Mouse (Mus musculus) spleen, postnatal 36 days (tissue): ENCODE data around the gene Gm20388.

ENCODE experiments used
- DNase-seq, 2 experiments: peaks; one replicate each; pipeline ENCODE4 v3.0.0; 2022; ENCODE audit warnings: low spot score in 2 of 2, mixed read lengths in 1 of 2

Gm20388 gene

DNA sequence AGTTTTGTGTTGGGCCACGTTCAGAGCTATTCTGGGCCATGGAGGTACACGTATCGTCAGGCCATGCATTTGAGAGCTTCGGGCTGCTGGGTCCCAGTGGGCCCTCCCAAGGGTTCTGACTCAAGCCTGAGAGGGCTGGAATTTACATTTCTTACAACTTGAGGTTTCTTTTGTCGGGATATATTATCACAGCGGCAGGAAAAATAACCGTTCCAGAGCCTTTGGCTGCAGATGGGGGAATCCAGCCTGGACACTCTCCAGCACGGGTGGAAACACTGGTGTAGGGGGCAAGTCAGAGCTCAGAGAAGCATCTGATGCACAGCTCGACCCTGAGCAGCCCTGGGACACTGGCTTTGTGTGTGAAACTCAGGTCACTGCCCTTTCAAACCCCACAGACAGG, 2192.6 kb downstream of the Gm20388 start:
- DNase-seq = no peak

DNA sequence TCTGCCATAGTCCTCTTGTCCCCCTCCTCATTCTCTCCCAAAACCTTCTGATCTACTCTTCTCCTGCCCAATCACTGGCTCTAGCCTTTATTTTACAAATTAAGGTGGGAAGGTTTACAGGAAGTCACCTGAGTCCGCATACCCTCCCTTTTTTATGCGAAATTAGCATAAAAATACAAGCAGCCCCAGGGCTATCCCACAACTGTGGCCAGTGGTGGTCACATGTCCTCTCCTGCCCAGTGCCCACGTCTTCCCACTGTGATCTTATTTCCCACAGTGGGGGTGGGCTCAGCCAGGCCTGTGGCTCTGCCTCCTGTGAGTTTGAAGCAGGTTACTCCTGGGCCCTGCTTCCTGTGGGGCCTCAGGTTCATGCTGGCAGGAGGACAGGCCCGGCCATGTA, 2194.0 kb downstream of the Gm20388 start:
- no peak for DNase-seq

DNA sequence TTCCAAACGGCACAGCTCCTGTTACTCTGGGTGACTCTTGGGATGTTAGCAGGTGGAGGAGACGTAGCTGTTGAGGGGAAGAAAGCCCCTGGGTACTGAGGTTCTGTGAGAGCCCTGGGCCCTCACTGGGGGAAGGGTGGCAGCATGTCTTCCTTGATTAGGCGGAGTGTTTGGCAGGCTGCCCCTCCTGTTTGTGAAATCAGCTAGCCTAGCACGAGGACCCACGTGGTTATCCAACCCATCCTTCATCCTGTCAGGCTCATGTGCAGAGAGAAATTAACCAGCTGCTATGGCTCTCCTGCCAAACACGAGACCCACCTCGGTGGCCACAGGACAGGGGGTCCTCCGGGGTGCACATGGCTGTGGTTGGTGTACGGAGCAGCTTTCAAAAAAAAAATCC, 2195.6 kb downstream of the Gm20388 start:
- no peak for DNase-seq

DNA sequence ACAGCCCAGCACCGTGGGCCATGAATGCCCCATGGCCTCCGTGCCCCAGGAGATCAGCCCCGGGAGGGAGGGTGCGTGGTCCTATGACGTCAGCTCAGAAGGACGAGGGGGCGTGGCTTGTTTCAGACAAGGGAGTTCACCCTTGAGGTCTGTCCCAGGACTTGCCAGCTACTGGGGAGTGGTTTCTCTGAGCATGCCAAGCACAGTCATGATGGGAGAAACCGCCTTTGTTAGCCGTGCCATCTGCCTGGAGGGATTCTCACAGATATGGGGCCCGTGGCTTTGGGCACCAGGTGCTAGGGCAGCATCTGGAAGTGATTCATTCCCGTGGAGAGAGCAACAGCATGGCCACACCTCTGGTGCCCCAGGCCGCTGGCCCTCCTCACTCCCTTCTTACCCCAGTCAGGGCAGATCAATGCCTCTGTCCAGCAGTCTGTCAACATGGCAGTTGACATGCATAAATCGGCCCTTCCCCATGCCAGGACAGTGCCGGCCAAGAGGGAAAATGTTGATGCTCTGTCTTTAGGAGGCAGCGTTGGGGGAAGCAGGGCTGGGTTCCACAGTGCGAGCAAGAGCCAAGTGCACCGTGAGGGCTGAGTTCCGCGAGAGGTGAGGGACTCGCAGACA, 2199.7 kb downstream of the Gm20388 start:
- DNase-seq = no peak

DNA sequence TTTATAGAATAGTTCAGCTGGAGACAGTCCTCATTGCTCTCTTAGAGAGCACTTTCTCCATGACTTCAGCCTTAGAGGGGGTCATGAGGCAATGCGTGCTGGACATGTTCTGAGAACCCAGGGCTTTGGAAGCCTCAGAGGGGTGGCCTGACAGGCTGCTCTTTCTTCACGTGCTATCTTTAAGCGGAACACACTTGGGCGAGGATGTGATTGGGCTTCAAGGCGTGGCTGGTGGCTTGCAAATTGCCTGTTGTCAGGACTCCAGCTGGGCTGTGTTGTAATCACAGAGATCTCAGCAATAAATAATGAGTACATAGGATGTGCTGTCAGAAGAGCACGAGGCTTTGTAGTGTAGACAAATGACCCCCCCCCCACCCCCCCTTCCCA, 2200.2 kb downstream of the Gm20388 start:
- no peak for DNase-seq

DNA sequence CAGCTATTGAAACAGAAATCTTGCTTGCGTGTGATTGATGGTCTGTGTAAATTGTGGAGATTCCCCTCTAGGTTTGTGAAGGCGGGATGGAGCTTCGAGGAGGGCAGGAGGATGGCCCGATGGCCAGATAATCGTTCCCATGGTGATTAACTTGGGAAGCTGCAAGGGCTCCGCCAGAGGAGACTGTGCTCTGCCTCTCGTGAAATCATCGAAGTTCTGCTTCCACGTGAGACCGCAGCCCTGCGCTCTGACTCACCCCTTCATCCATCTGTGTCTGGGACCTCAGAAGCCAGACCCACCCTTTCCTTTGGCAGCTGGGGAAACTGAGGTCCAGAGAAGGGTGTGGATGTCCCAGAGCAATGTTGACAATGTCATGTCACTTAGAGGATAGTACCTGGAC, 2201.1 kb downstream of the Gm20388 start:
- no peak for DNase-seq

DNA sequence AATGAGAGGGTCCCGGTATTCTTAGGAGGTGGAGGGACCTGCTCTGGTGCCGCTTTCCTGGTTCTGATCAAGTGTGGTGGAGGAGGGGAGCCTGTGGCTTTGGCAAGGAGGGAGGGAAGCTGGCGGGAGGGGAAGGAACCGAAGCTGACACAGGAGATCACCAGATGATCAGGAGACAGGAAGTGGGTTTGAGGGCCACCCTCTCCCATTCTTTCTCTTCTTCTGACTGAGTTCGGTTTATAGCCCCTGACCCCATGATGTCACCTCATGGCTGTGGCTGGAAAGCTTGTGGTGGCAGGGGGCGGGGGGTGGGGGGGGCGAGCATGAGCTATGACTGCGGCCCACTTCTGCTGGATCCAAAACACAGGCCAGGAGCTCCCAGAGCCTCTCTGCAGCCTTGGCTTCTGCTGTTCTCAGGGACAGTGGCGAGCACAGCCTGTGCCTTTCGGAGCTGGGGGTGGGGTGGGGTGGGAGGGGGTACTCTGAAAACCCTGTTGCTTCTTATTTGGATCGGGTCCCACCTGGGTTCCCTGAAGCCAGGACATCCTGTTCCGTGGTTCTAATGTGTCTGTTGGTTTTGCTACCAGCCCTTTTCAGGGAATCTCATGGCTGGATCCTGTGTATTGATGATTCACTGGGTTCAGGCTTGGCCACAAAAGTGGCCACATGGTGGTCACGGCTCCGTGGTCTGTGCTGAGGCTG, 2201.8 kb downstream of the Gm20388 start:
- DNase-seq = no peak

DNA sequence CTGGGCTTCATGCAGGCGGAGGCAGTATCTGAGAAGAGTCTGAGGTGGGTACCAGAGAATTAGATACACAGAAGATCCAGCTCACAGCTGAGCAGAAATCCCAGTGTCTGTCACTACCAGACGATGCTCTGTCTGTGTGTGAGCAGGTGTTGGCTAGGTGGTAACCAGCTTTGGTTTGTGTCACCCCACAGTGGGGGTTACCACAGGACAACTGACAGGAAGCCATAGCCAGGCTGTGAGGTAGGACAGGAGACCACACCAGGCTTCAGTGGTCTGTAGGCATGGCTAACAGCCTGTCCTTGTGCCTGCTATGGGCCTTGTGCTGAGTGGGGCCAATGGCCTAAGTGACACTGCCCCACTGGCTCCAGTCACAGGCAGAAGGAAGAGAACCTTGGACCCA, 2204.2 kb downstream of the Gm20388 start:
- DNase-seq = no peak

DNA sequence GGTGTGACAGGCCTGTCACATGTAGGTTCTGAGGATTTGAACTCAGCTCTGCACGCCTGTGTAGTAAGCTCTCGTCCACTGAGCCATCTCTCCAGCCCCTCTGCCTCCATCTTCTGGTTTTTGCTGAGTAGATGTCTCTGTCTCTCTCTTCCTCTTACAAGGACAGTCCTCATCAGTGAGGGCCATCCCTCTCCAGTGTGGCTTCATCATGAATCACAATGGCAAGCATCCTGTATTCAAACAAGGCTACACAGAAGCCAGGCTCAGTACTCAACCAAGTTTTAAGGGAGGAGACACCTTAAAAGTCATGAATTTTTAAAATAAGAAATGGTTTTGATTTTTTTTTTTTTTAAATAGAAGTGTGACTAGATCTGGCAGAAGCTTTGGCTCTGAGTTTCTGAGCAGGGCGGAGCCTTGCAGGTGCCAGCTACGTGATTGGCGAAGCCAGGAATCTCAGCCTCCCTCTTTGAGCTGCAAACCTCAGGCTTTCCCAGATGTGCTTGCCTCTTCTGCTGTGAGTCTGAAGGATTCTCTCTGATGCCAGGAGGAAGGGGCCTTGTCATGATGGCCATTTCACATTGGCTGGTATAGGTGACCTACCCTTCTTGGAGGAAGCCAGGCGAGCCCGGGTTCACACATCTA, 2206.2 kb downstream of the Gm20388 start:
- no peak for DNase-seq

DNA sequence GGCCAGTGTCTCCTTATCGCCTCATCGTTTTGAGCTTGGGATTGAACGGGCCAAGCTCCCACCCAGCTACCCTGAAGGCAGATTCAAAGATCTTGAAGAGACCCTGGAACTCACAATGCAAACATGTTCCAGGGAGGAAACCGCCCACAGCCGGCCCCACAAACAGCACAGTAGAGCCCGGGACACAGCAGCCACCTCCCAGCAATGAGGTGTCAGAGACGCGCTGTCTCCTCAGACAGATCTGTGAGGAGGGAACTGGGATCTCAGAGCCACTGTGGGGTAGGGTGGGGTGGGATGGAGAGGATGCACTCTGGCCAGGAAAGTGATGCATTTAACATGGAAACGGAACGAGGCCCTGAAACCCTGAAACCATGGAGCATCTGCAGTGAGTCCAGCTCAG, 2207.5 kb downstream of the Gm20388 start:
- no peak for DNase-seq

DNA sequence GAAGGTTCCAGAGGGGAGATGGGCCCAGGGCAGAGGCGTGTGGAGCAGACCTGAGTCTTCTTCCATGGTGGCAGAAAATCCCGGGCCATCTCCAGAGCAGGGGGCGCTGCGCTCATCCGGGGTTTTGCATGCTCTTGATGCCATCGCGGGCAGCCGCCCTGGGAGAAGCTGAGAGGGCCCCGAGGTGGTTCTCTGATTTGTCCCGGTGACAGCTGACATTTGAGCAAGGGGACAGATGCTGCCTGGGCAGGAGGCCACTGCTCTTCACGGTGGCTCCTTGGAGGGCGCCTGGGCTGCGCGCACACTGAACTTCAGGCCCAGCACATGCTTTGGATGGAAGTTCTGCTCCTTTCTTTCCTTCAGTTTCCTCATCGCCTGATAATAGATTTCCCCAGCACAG, 2207.9 kb downstream of the Gm20388 start:
- DNase-seq = no peak

DNA sequence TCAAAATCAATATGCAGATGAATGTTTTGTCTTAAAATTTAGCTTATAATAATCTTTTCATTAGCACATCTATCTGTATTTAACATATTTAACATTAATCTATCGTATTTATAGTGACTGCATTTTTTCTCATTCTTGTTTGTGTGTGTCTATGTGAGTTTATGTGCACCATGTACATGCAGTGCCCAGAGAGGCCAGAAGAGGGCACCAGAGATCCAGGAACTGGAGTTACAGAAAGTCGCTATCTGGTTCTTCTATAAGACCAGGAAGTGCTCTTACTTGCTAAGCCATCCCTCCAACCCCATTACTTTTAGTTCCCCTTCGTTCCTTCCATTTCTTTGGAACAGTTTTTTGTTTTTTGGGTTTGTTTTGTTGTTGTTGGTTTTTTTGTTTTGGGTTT, 2213.7 kb downstream of the Gm20388 start:
- DNase-seq = no peak

DNA sequence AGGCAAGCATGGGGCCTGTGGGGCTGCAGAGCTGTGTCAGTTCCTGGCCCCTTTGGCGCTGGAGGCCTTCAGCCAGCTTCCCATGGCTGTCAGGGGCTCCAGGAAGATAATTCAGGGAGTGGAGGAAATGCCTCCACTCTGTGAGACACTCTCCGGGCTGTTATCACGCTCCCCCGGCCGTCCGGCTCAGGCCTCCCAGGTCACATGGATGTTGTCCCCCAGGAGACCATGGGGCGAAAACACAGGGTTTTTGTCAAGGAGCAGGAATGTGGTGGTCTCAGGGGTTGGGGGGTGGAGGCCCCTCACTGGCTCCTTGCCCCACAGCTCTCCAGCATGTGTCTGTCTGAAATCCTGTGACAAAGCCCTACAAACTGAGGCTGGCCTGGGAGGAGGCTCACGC, 2216.0 kb downstream of the Gm20388 start:
- DNase-seq = no peak

DNA sequence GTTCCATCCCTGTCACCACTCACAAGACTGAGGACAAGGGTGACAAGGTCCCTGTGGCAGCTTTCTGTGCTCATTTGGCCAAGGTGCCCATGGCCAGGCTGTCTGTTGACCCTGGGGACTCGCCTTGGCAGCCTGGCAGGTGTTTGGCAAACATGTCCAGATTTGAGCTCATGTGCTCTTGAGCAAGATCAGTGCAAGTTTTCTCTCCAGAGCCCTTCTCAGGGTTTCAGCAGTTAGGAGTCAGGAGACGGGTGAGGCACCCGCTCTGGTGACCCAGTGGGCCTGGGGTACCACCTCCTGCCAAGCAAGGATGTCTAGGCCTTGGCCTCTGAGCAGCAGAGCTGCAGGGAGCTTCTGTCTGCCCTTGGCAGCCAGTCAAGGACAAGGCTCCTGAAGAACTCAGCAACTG, 2223.5 kb downstream of the Gm20388 start:
- DNase-seq = no peak

DNA sequence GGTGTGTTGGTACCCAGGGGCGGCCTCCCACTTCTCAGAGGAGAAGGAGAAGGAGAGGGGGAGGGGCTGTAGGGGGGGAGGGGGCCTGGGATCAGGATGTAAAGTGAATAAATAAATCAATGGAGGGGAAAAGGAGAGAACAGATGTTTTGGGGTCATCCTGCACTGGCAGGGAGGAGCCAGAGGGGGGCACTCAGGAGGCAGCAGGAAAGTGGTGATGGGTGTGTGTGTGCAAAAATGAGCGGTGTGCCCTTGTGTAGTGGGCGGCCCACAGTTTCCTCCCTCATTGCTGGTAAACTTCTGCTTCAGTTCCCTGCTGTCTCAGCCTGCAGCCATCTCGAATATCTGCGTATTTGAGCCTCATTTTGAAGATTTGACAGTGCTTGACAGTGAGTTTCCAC, 2224.9 kb downstream of the Gm20388 start:
- DNase-seq = no peak

DNA sequence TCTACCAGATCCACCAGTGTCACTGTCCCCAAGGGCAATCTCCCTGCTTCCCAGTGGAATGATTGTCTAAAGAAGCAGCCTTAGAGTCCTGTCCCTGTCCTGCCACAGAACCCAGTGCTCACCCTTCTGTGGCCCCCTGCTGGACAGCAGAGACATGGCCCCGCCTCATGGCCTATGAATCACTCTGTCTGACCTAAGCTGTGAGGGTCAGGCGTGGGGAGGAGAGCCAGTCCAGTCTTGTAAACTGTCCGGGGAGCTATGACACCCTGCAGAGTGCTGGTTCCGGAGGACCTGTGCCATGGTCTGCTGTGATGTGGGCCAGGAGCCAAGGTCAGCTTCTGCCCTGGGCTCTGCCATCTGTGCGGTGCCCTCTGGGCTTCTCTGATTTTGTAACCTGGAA, 2229.1 kb downstream of the Gm20388 start:
- peak; percentile 11 to 17 for DNase-seq

DNA sequence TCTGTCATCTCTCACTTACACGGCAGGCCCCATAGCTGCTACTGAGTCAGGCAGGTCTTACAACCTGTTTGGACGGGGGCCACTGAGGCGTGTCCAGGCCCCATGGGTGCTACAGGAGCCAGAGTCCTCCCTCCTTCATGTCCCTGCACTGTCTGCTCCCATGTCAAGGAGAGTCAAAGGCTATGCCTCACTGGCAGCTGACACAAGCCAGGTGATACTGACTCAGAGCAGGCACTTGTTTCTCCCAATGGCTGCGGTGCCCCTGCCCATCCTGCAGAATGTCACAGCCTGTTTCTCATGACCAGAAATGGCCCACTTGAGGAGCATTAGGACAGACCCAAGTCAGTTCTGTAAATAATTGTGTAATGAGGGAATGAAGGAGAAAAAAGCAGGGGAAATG, 2229.8 kb downstream of the Gm20388 start:
- DNase-seq = no peak

DNA sequence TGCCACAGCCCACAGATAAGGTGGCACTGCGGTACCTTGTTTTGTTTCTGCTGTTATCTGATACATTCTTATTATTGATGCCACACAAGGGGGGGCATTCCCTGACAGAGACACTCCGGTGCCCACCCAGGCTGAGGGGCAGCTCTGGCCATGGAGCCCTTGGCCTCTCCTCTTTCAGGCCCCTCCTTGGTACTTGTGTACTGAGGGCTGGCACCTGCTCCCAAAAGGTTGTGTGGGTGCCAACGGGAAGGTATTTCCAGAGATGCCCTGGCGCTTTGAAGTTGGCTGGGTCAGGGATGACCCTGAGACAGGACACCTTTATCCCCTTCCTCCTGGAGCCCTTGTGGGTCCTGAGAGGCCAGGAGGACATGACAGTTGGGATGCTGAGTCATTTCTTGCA, 2231.8 kb downstream of the Gm20388 start:
- DNase-seq = no peak

DNA sequence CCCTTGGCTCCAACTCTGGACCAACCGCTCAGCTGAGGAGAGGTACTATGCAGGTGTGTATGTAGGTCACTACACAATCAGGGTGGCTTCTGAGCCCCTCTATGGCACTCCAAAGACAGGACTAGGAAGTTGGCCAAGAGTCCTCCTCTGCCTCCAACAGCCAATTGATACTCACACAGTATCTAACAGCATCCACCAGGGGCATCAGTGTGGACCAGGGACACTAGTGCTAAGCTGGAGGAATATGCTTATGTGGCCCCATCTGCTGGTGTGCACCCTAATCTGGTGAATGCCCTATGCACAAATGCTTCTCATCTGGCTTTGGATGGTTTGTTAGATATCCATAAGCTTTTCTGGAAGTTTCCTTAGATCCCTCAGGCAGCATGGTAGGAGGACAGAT, 2232.6 kb downstream of the Gm20388 start:
- DNase-seq = no peak

DNA sequence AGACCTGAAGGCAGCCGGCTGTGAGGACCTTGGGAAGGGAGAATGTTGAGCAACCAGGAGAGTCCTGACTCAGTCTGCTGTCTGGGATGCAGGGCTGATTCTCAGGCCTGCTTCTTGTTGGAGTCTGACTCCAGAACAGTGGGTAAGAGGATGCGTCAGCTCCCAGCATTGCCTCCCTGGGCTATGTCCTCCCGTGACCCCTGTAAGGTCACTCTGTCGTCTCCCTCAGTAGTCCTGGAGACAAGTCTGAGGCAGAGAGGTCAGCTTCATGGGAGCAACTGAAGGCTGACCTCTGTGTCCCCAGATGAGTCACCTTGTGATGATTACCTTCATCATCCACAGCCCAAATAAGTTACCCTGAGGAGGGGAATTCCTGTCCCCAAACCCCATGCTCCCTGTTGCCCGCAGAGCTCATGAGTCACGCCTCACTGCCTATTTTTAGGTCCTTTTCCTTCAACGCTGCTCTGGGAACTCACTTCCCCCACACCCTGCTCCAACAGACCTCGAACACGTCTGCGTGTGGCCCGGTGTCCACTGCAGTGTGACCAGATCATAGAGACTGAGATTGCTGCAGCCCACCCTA, 2234.2 kb downstream of the Gm20388 start:
- no peak for DNase-seq

DNA sequence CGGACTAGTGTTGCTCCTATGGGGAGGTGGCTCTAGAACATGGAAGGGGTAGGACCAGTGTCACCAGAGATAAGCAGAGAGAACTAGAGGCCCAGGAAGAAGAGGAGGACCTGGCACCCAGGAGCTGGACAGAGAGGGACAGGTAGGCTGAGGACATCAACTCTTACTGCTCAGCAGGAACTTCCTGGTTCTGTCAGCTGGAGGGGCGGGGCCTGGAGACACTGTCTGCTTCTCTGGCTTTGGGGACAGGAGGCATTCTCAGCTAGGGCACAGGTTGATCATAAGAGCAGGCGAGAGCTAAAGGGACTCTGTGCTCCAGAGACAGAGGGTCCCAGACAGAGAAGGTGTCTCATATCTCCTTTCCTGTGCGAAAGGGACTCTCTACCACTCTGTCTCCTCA, 2238.4 kb downstream of the Gm20388 start:
- DNase-seq = no peak

DNA sequence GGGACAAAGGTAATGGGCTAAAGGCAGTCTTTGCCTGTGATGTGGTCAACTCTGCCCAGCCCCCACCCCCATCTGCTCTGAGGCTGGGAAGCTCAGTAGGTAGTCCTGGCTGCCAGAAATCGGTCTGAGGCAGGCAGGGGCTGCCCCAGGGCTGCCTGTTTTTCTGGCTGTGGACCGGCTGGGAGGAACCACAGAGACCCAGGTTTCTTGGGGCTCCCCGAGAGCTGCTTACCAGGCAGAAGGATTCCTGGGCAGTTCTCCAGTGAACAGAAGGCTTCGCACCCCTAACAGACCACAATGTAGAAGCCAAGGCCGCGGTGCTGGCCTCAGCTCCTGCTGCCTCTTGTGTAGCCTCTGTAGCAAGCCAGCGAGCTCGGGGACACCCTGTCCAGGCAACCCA, 2239.0 kb downstream of the Gm20388 start:
- DNase-seq = no peak

DNA sequence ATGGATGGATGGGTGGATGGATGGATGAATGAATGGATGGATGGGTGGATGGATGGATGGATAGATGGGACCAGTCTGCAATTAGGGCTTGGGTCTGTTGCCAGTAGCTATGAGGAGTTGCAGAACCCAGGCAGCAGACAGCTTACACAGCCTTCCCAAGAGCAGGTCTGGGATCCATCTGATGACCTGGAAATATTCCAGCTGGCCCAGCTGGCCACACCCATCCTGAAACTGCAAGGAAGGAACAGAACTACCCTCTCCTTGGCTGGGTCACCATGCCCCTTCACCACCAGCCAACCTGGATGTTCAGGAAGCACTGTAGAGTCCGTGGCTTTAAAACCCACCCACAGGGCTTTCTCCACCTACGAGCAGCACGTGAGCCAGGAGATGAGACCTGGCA, 2240.9 kb downstream of the Gm20388 start:
- no peak for DNase-seq
